Mouse (Mus musculus): ENCODE measurements around the gene Unc119b.
A peak's percentile ranks its signal among the peaks of the same experiment; 100 is the strongest.
"Not testable (repeated sequence)": the region's sequence is repeated elsewhere in the genome, so short reads cannot be mapped to it uniquely, and the experiment has no call there.

Unc119b gene

GRCm38 (mm10) chr5:115089592-115090268 lies 45.0 kb downstream of the Unc119b start:
- DNase-seq (ENCODE audit: low spot score) = no peak

- DNase-seq (ENCODE audit: low spot score) = no peak
These were observed 49.1 kb downstream of the Unc119b start for GRCm38 (mm10) chr5:115085675-115086074.

- DNase-seq (ENCODE audit: low spot score) = no peak
These were observed 51.3 kb downstream of the Unc119b start for GRCm38 (mm10) chr5:115083492-115083891.

- no peak for DNase-seq (ENCODE audit: low spot score)
These were observed 53.1 kb downstream of the Unc119b start for GRCm38 (mm10) chr5:115081636-115082035.

GRCm38 (mm10) chr5:115076144-115076901 lies 58.5 kb downstream of the Unc119b start:
- DNase-seq (ENCODE audit: low spot score) = peak; percentile 66

- no peak for DNase-seq (ENCODE audit: low spot score)
These were observed 60.0 kb downstream of the Unc119b start for GRCm38 (mm10) chr5:115074749-115075148.

- not testable (repeated sequence) for DNase-seq (ENCODE audit: low spot score)
These were observed 61.5 kb downstream of the Unc119b start for GRCm38 (mm10) chr5:115073306-115073705.

All from layer of hippocampus, adult 11-12 months (tissue).